Mouse (Mus musculus): Measurements from ENCODE around the gene Rab40c.

DNA sequence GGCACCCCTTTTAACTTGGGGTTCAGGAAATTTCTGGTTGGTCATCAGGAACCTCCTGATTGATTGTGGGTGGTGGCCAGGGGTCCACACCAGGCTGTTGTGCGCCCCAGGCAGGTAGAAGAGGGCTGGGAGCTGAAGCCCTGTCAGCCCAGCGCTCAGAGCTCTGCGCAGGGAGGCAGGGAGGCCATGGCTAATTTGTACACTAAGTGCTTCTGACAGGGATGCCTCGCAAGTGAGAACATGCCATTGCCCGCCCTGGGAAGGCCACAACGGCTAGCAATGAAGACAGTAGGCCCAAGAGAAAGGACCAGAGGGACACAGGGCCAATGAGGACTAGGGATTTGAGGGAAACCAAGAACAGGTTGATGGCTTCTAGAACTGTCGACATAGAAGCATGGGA lies 37.1 kb upstream of the Rab40c start:
- TF ChIP-seq CTCF (IDR thresholded peaks at IDR 0.05; ENCODE audit: low read depth): no peak
- no peak for TF ChIP-seq EP300 (IDR thresholded peaks at IDR 0.05; ENCODE audit: low read depth)
